Mouse (Mus musculus) heart, postnatal 0 days (tissue): ENCODE data around the gene Mtss1l.

Experiments used
- CTCF ChIP-seq: IDR thresholded peaks from 2 replicates; pipeline ENCODE4 v1.5.1; 2016; ENCODE audit warnings: antibody characterized with exemption, control low read depth, low read depth
- EP300 ChIP-seq: IDR thresholded peaks from 2 replicates; pipeline ENCODE4 v1.6.1; 2016; ENCODE audit warnings: antibody characterized with exemption, low read depth

DNA sequence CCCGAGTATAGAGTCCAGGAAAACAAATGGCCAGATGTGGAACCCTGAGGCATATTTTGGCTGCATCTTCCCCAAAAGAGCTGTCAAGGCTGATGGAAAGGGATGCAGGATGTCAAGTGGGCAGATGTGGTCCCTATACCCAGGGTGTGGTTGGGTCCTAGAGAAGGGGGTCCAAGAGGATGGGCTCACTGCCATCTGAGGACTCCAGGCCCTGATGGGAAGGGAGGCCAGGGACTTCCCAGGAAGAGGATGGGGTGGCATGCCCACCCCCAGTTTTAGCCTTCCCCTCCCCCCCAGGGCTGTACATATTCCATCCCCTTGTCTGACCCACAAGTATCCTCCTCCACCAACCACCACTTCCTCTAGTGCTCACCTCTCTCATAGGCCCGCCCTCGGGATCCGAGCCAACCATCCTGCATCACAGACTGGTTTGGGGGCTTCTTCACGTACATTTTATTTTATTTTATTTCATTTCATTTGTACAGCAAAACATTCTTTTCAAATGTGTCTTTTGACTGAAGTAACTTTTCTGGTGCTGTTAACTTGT is 19.4 kb downstream of the Mtss1l start:
- TF ChIP-seq CTCF: no peak
- TF ChIP-seq EP300: no peak
